Mouse (Mus musculus) urinary bladder, postnatal 14 days (tissue): ENCODE results near the gene Vmn2r103.

Experiments
- DNase-seq: peaks from one replicate; pipeline ENCODE4 v3.0.0; 2021; ENCODE audit warnings: low spot score

Vmn2r103 gene

GRCm38 (mm10) chr17:19773063-19773462, at the start of gene Vmn2r103:
Gene Vmn2r103, plus strand, starts transcription at chr17:19773363.
- no peak for DNase-seq

GRCm38 (mm10) chr17:19778994-19779393, 5.8 kb downstream of the Vmn2r103 start:
- no peak for DNase-seq

GRCm38 (mm10) chr17:19789248-19789647, 16.1 kb downstream of the Vmn2r103 start:
- DNase-seq: no peak
